Comparison of ENCODE assay signal across 18 mouse cellular contexts in genomic region chr7:84210585-84211291, GRCm38 (mm10). TPM values are rescaled to one million over a fixed set of nuclear protein-coding genes. Genes with fewer than 3 reads are reported as not detected.
DNase-seq lines count a peak whose midpoint lies in the region; ATAC-seq and TF ChIP-seq lines count a peak whose summit lies in the region.
"Had no signal": no experiment of that assay in that cellular context is flagged by ENCODE, and none has a peak within 500 bp of the region (broad histone marks: within the 10 kb centered on the region; RNA-seq: fewer than 3 reads in every experiment).

No protein-coding gene starts in this region.

- no peak overlapping the region for H3K27ac ChIP-seq in forebrain, embryonic 16.5 days (ENCODE audit: low read length)
- no peak overlapping the region for H3K27ac ChIP-seq in forebrain, embryonic 10.5 days
- H3K27ac ChIP-seq in lung, embryonic 14.5 days (ENCODE audit: low read depth), result peak overlapping the region; percentile 30; the same call in 1 of the 2 replicates
- no peak overlapping the region for H3K27ac ChIP-seq in midbrain, embryonic 16.5 days (ENCODE audit: low read length)
- no peak overlapping the region for H3K27ac ChIP-seq in gastrocnemius, adult 2 months
- H3K27ac ChIP-seq: embryonic facial prominence, embryonic 15.5 days had no signal

- ATAC-seq in forebrain, embryonic 16.5 days, result peak; percentile 47; the same call in 1 of the 2 replicates
- peak; percentile 71; the same call in 1 of the 2 replicates for ATAC-seq in lung, embryonic 14.5 days (ENCODE audit: insufficient read depth)
- ATAC-seq in granulocyte monocyte progenitor cell, adult 5-6 weeks (replicated peaks; ENCODE audit: poor library complexity, severe bottlenecking), result peak; percentile 30; the same call in 1 of the 2 replicates
- 0 out of 2 replicates have a peak, but pooled peaks have one; percentile 51 for ATAC-seq in midbrain, embryonic 16.5 days
- ATAC-seq: forebrain, postnatal 0 days; inflammation-experienced regulatory T-cells, adult 6 months; liver, postnatal 0 days had no signal

- no peak for TF ChIP-seq CTCF in lung, embryonic 14.5 days (IDR thresholded peaks at IDR 0.05; ENCODE audit: low read depth)
- no peak for TF ChIP-seq CTCF in gastrocnemius, adult 2 months (IDR thresholded peaks at IDR 0.05)

- intact Hi-C loops in gastrocnemius, adult 2 months (cut with DNase I), result no loop called here

- 0 out of 2 replicates have a peak, but pooled peaks cover 3% of the 10 kb centered on the region for H3K4me1 ChIP-seq in forebrain, embryonic 16.5 days (replicated peaks; ENCODE audit: control insufficient read depth, insufficient read depth, low read length)
- 0 out of 2 replicates have a peak, but pooled peaks cover 8% of the 10 kb centered on the region for H3K4me1 ChIP-seq in forebrain, embryonic 10.5 days
- H3K4me1 ChIP-seq in lung, embryonic 14.5 days (ENCODE audit: insufficient read depth), result peaks cover 9% of the 10 kb centered on the region
- peaks cover 4% of the 10 kb centered on the region for H3K4me1 ChIP-seq in midbrain, embryonic 16.5 days (ENCODE audit: control insufficient read depth, insufficient read depth, low read length)

- H3K4me2 ChIP-seq in forebrain, embryonic 16.5 days (ENCODE audit: low read length), result no peak overlapping the region
- no peak overlapping the region for H3K4me2 ChIP-seq in lung, embryonic 14.5 days
- no peak overlapping the region for H3K4me2 ChIP-seq in midbrain, embryonic 16.5 days (ENCODE audit: low read length)
- H3K4me2 ChIP-seq: embryonic facial prominence, embryonic 15.5 days had no signal

- no peaks in the 10 kb centered on the region for H3K36me3 ChIP-seq in forebrain, embryonic 16.5 days (ENCODE audit: control insufficient read depth, insufficient read depth)
- no peaks in the 10 kb centered on the region for H3K36me3 ChIP-seq in forebrain, embryonic 10.5 days (replicated peaks)
- H3K36me3 ChIP-seq in lung, embryonic 14.5 days (ENCODE audit: insufficient read depth), result no peaks in the 10 kb centered on the region
- H3K36me3 ChIP-seq in midbrain, embryonic 16.5 days (ENCODE audit: control insufficient read depth, insufficient read depth, low read length), result no peaks in the 10 kb centered on the region
- H3K36me3 ChIP-seq: embryonic facial prominence, embryonic 15.5 days had no signal

- H3K9ac ChIP-seq in forebrain, embryonic 16.5 days (replicated peaks; ENCODE audit: low read depth, low read length), result no peak overlapping the region
- no peak overlapping the region for H3K9ac ChIP-seq in lung, embryonic 14.5 days
- no peak overlapping the region for H3K9ac ChIP-seq in midbrain, embryonic 16.5 days (ENCODE audit: low read depth, low read length)
- H3K9ac ChIP-seq: embryonic facial prominence, embryonic 15.5 days; forebrain, postnatal 0 days; liver, postnatal 0 days had no signal

- no peaks in the 10 kb centered on the region for H3K27me3 ChIP-seq in forebrain, embryonic 16.5 days (replicated peaks; ENCODE audit: control insufficient read depth, insufficient read depth, low read length)
- H3K27me3 ChIP-seq in forebrain, embryonic 10.5 days (ENCODE audit: poor library complexity, severe bottlenecking), result no peaks in the 10 kb centered on the region
- H3K27me3 ChIP-seq in lung, embryonic 14.5 days (ENCODE audit: insufficient read depth, low read length), result no peaks in the 10 kb centered on the region
- no peaks in the 10 kb centered on the region for H3K27me3 ChIP-seq in midbrain, embryonic 16.5 days (ENCODE audit: control insufficient read depth, insufficient read depth, low read depth, low read length)
- H3K27me3 ChIP-seq: embryonic facial prominence, embryonic 15.5 days had no signal

- DNase-seq in forebrain, embryonic 10.5 days (ENCODE audit: extremely low spot score, low spot score), result no peak
- peak; percentile 20 for DNase-seq in lung, embryonic 14.5 days
- DNase-seq in lung, adult 18-20 months, result no peak
- DNase-seq in ovary, postnatal 10 days (ENCODE audit: low spot score), result no peak
- no peak for DNase-seq in gastrocnemius, adult 2 months
- DNase-seq: adrenal gland, postnatal 14 days; cerebellum, adult 11 months; forebrain, postnatal 0 days; kidney, postnatal 14 days; layer of hippocampus, postnatal 36 days; liver, postnatal 0 days; spleen, adult 18-20 months had no signal

- no peaks in the 10 kb centered on the region for H3K9me3 ChIP-seq in forebrain, embryonic 16.5 days (ENCODE audit: control insufficient read depth, low read length)
- H3K9me3 ChIP-seq in forebrain, embryonic 10.5 days, result no peaks in the 10 kb centered on the region
- H3K9me3 ChIP-seq in lung, embryonic 14.5 days (ENCODE audit: low read depth, low read length), result no peaks in the 10 kb centered on the region
- no peaks in the 10 kb centered on the region for H3K9me3 ChIP-seq in midbrain, embryonic 16.5 days (replicated peaks; ENCODE audit: control insufficient read depth, low read length, poor library complexity, severe bottlenecking)
- H3K9me3 ChIP-seq: embryonic facial prominence, embryonic 15.5 days had no signal

- no peak overlapping the region for H3K4me3 ChIP-seq in forebrain, embryonic 16.5 days (replicated peaks; ENCODE audit: low read length)
- H3K4me3 ChIP-seq in forebrain, embryonic 10.5 days, result no peak overlapping the region
- H3K4me3 ChIP-seq in lung, embryonic 14.5 days (ENCODE audit: low read depth, low read length), result no peak overlapping the region
- H3K4me3 ChIP-seq in midbrain, embryonic 16.5 days (ENCODE audit: low read depth, low read length), result no peak overlapping the region
- no peak overlapping the region for H3K4me3 ChIP-seq in gastrocnemius, adult 2 months
- H3K4me3 ChIP-seq: embryonic facial prominence, embryonic 15.5 days; myocyte had no signal

- 40% methylated on average over 10 of the region's 10 CpGs for WGBS in forebrain, embryonic 16.5 days
- 80% methylated on average over 10 of the region's 10 CpGs for WGBS in forebrain, embryonic 10.5 days
- WGBS in lung, embryonic 14.5 days, result 46% methylated on average over 10 of the region's 10 CpGs
- WGBS in midbrain, embryonic 16.5 days, result 46% methylated on average over 10 of the region's 10 CpGs

RNA-seq across cellular contexts. Expression of gene Abhd17c, which starts 59.0 kb away (rescaled TPM):
- 26.2 and 36.1 TPM in 2 replicates for polyA plus RNA-seq in forebrain, embryonic 16.5 days (2015; fragmentation: Nextera tagmentation; extraction: Ambion mirVana)
- polyA plus RNA-seq in forebrain, embryonic 10.5 days (2016; fragmentation: Nextera tagmentation; extraction: Ambion mirVana), result 12.3 and 15.7 TPM in 2 replicates
- 75.6 and 87.8 TPM in 2 replicates for polyA plus RNA-seq in lung, embryonic 14.5 days (2014; fragmentation: Nextera tagmentation; extraction: Ambion mirVana)
- 42.3 and 51.2 TPM in 2 replicates for total RNA-seq in granulocyte monocyte progenitor cell, adult 5-6 weeks (2014; fragmentation: Nextera tagmentation)
- total RNA-seq in granulocyte monocyte progenitor cell, adult 5-6 weeks (2017), result 14.9 and 18.6 TPM in 2 replicates
- 18.7 and 26.9 TPM in 2 replicates for polyA plus RNA-seq in midbrain, embryonic 16.5 days (2015; fragmentation: Nextera tagmentation; extraction: Ambion mirVana)
- 1 to 10 TPM; 6.4 to 9.3 TPM for total RNA-seq in gastrocnemius, adult 2 months (2021)
